Mouse (Mus musculus) hindbrain, embryonic 15.5 days (tissue): ENCODE measurements around the gene Smarcal1. TPM values are rescaled to one million over a fixed set of nuclear protein-coding genes. Genes with fewer than 3 reads are reported as not detected.

Source experiments
- ATAC-seq: fragments of 200-750 bp; cut with Nextera tagmentation; 2 replicates; pipeline ENCODE4 v1.8.0; 2017; ENCODE audit warnings: low read depth, moderate number of reproducible peaks, moderate TSS enrichment; ENCODE audit not compliant: low FRiP score
- H3K27ac ChIP-seq: fragments of 300-500 bp; sonication (generic); replicated peaks from 2 replicates; pipeline ENCODE4 v1.5.1; 2015; ENCODE audit warnings: mild to moderate bottlenecking, inconsistent platforms
- H3K27me3 ChIP-seq: fragments of 300-500 bp; sonication (generic); 2 replicates; pipeline ENCODE4 v1.6.1; 2015; ENCODE audit warnings: control low read depth, inconsistent platforms
- H3K36me3 ChIP-seq: fragments of 300-500 bp; sonication (generic); 2 replicates; pipeline ENCODE4 v1.6.1; 2015; ENCODE audit warnings: control low read depth, inconsistent platforms
- H3K4me1 ChIP-seq: fragments of 300-500 bp; sonication (generic); replicated peaks from 2 replicates; pipeline ENCODE4 v1.6.1; 2015; ENCODE audit warnings: control low read depth, inconsistent platforms
- H3K4me2 ChIP-seq: fragments of 300-500 bp; sonication (generic); 2 replicates; pipeline ENCODE4 v1.6.1; 2015; ENCODE audit warnings: moderate library complexity, mild to moderate bottlenecking, inconsistent platforms
- H3K4me3 ChIP-seq: fragments of 300-500 bp; sonication (generic); 2 replicates; pipeline ENCODE4 v1.5.1; 2015; ENCODE audit warnings: mild to moderate bottlenecking, inconsistent platforms
- H3K9ac ChIP-seq: fragments of 300-500 bp; sonication (generic); 2 replicates; pipeline ENCODE4 v1.6.1; 2015; ENCODE audit warnings: inconsistent platforms
- H3K9me3 ChIP-seq: fragments of 300-500 bp; sonication (generic); 2 replicates; pipeline ENCODE4 v1.6.1; 2016; ENCODE audit warnings: control low read depth, inconsistent platforms
- WGBS: fragments of 180-500 bp; shearing (Covaris S2); methylation state at CpG from one replicate; pipeline ENCODE4 v1.1.7; 2015; 5-methylcytosine and 5-hydroxymethylcytosine counted together
- polyA plus RNA-seq: library from polyadenylated mRNA; unstranded; fragments of >200 nt; fragmentation: Nextera tagmentation; extraction: Ambion mirVana; gene quantifications from 2 replicates; pipeline ENCODE4 v1.2.1, GENCODE M21; 2015

Smarcal1 gene
- polyA plus RNA-seq = 27.8 and 29.7 TPM in 2 replicates

- under 1% methylated on average over 25 of the region's 25 CpGs for WGBS
- Histone ChIP-seq H3K4me3 (peak within 1 kb of the TSS; percentile 62), H3K4me2 (peak within 1 kb of the TSS; percentile 69), H3K9me3 (no peaks in the 10 kb centered on the region), H3K27ac (peak within 1 kb of the TSS; percentile 92), H3K27me3 (no peaks in the 10 kb centered on the region), H3K4me1 (peaks cover 27% of the 10 kb centered on the region), H3K36me3 (peaks cover 22% of the 10 kb centered on the region), H3K9ac (peak within 1 kb of the TSS; percentile 61)
- peak; percentile 99 for ATAC-seq
Measured at GRCm38 (mm10) chr1:72582947-72583731, at the start of gene Smarcal1. TSS of gene Smarcal1 (plus strand) at chr1:72583251.

- Histone ChIP-seq H3K4me2 (peak overlapping the region; percentile 82), H3K27ac (peak overlapping the region; percentile 49), H3K27me3 (no peaks in the 10 kb centered on the region), H3K9me3 (no peaks in the 10 kb centered on the region), H3K4me1 (peaks cover 59% of the 10 kb centered on the region), H3K9ac (peak overlapping the region; percentile 36), H3K36me3 (no peaks in the 10 kb centered on the region), H3K4me3 (peak overlapping the region; percentile 65)
- ATAC-seq = no peak
Measured at GRCm38 (mm10) chr1:72533439-72533838, 49.6 kb upstream of the Smarcal1 start.

GRCm38 (mm10) chr1:72535725-72536571, 47.1 kb upstream of the Smarcal1 start:
- no peaks in the 10 kb centered on the region for H3K9me3 ChIP-seq
- H3K9ac ChIP-seq = peak overlapping the region; percentile 87
- under 1% methylated on average over 35 of the region's 36 CpGs for WGBS
- H3K4me3 ChIP-seq = peak overlapping the region; percentile 65
- H3K36me3 ChIP-seq = no peaks in the 10 kb centered on the region
- H3K27ac ChIP-seq = peak overlapping the region; percentile 91
- no peaks in the 10 kb centered on the region for H3K27me3 ChIP-seq
- peak; percentile 66 for ATAC-seq
- peak overlapping the region; percentile 82 for H3K4me2 ChIP-seq
- peaks cover 52% of the 10 kb centered on the region for H3K4me1 ChIP-seq

GRCm38 (mm10) chr1:72536611-72537351, 46.3 kb upstream of the Smarcal1 start, which contains the start of gene March4:
TSS of gene March4 (minus strand) at chr1:72536930.
- H3K4me3 ChIP-seq = peak within 1 kb of the TSS; percentile 65
- peak within 1 kb of the TSS; percentile 87 for H3K9ac ChIP-seq
- WGBS = under 1% methylated on average over 39 of the region's 41 CpGs
- no peaks in the 10 kb centered on the region for H3K36me3 ChIP-seq
- H3K27me3 ChIP-seq = no peaks in the 10 kb centered on the region
- H3K27ac ChIP-seq = peak within 1 kb of the TSS; percentile 91
- H3K4me2 ChIP-seq = peak within 1 kb of the TSS; percentile 82
- no peaks in the 10 kb centered on the region for H3K9me3 ChIP-seq
- peaks cover 44% of the 10 kb centered on the region for H3K4me1 ChIP-seq
- peak; percentile 77 for ATAC-seq

GRCm38 (mm10) chr1:72538266-72538665, 44.8 kb upstream of the Smarcal1 start:
- H3K4me3 ChIP-seq = no peak overlapping the region
- H3K27me3 ChIP-seq = no peaks in the 10 kb centered on the region
- WGBS = 63% methylated on average over 5 of the region's 5 CpGs
- H3K9me3 ChIP-seq = no peaks in the 10 kb centered on the region
- H3K4me1 ChIP-seq = peaks cover 34% of the 10 kb centered on the region
- no peak overlapping the region for H3K9ac ChIP-seq
- ATAC-seq = no peak
- H3K4me2 ChIP-seq = peak overlapping the region; percentile 82
- no peaks in the 10 kb centered on the region for H3K36me3 ChIP-seq
- H3K27ac ChIP-seq = no peak overlapping the region

- H3K9me3 ChIP-seq = no peaks in the 10 kb centered on the region
- H3K36me3 ChIP-seq = no peaks in the 10 kb centered on the region
- H3K27me3 ChIP-seq = no peaks in the 10 kb centered on the region
- H3K9ac ChIP-seq = no peak overlapping the region
- H3K4me2 ChIP-seq = no peak overlapping the region
- WGBS = 89% methylated on average over 2 of the region's 2 CpGs
- H3K4me1 ChIP-seq = no peaks in the 10 kb centered on the region
- no peak overlapping the region for H3K4me3 ChIP-seq
- H3K27ac ChIP-seq = no peak overlapping the region
- no peak for ATAC-seq
Measured at GRCm38 (mm10) chr1:72550317-72550716, 32.7 kb upstream of the Smarcal1 start.

- H3K4me3 ChIP-seq = no peak overlapping the region
- H3K4me2 ChIP-seq = no peak overlapping the region
- no peak for ATAC-seq
- H3K4me1 ChIP-seq = no peaks in the 10 kb centered on the region
- no peak overlapping the region for H3K9ac ChIP-seq
- no peak overlapping the region for H3K27ac ChIP-seq
- H3K9me3 ChIP-seq = no peaks in the 10 kb centered on the region
- 87% methylated on average over 3 of the region's 3 CpGs for WGBS
- H3K27me3 ChIP-seq = no peaks in the 10 kb centered on the region
- H3K36me3 ChIP-seq = no peaks in the 10 kb centered on the region
Measured at GRCm38 (mm10) chr1:72556471-72556870, 26.6 kb upstream of the Smarcal1 start.

- H3K9me3 ChIP-seq = no peaks in the 10 kb centered on the region
- H3K27me3 ChIP-seq = no peaks in the 10 kb centered on the region
- no peaks in the 10 kb centered on the region for H3K36me3 ChIP-seq
- no peaks in the 10 kb centered on the region for H3K4me1 ChIP-seq
- no peak overlapping the region for H3K9ac ChIP-seq
- WGBS = 44% methylated on average over 2 of the region's 2 CpGs
- H3K4me3 ChIP-seq = no peak overlapping the region
- no peak for ATAC-seq
- no peak overlapping the region for H3K4me2 ChIP-seq
- H3K27ac ChIP-seq = no peak overlapping the region
Measured at GRCm38 (mm10) chr1:72558625-72559024, 24.4 kb upstream of the Smarcal1 start.

- 82% methylated on average over 6 of the region's 6 CpGs for WGBS
- H3K27me3 ChIP-seq = no peaks in the 10 kb centered on the region
- ATAC-seq = no peak
Measured at GRCm38 (mm10) chr1:72564334-72564962, 18.6 kb upstream of the Smarcal1 start.

GRCm38 (mm10) chr1:72567056-72567455, 16.0 kb upstream of the Smarcal1 start:
- no peak for ATAC-seq
- H3K27me3 ChIP-seq = no peaks in the 10 kb centered on the region
- peaks cover 6% of the 10 kb centered on the region for H3K4me1 ChIP-seq
- peak overlapping the region; percentile 51 for H3K4me2 ChIP-seq
- H3K27ac ChIP-seq = peak overlapping the region; percentile 7; the same call in 1 of the 2 replicates
- H3K9ac ChIP-seq = peak overlapping the region; percentile 22; the same call in 1 of the 2 replicates
- H3K36me3 ChIP-seq = no peaks in the 10 kb centered on the region
- WGBS = 22% methylated on average over 9 of the region's 9 CpGs
- no peaks in the 10 kb centered on the region for H3K9me3 ChIP-seq
- peak overlapping the region; percentile 27 for H3K4me3 ChIP-seq

More at GRCm38 (mm10) chr1:72564334-72564962, 18.6 kb upstream of the Smarcal1 start:
- no peaks in the 10 kb centered on the region for H3K36me3 ChIP-seq
- H3K4me1 ChIP-seq = peaks cover 6% of the 10 kb centered on the region
- H3K9ac ChIP-seq = no peak overlapping the region
- H3K4me2 ChIP-seq = no peak overlapping the region
- H3K27ac ChIP-seq = no peak overlapping the region
- no peaks in the 10 kb centered on the region for H3K9me3 ChIP-seq
- no peak overlapping the region for H3K4me3 ChIP-seq

- peaks cover 6% of the 10 kb centered on the region for H3K4me1 ChIP-seq
Measured at GRCm38 (mm10) chr1:72568725-72569124, 14.3 kb upstream of the Smarcal1 start.

More at GRCm38 (mm10) chr1:72568725-72569124, 14.3 kb upstream of the Smarcal1 start:
- 96% methylated on average over 8 of the region's 8 CpGs for WGBS
- Histone ChIP-seq H3K9me3 (no peaks in the 10 kb centered on the region), H3K27ac (no peak overlapping the region), H3K9ac (no peak overlapping the region), H3K4me2 (no peak overlapping the region), H3K36me3 (no peaks in the 10 kb centered on the region), H3K27me3 (no peaks in the 10 kb centered on the region), H3K4me3 (no peak overlapping the region)
- no peak for ATAC-seq
